Mouse (Mus musculus) C2C12 (cell line): ENCODE measurements around the gene Tiam1. TPM values are rescaled to one million over a fixed set of nuclear protein-coding genes. Genes with fewer than 3 reads are reported as not detected.

Source experiments
- H3K27me3 ChIP-seq: one replicate; pipeline ENCODE4 v1.6.1; 2011; ENCODE audit not compliant: control insufficient read depth, insufficient read depth, insufficient read length
- H3K36me3 ChIP-seq: one replicate; pipeline ENCODE4 v1.6.1; 2011; ENCODE audit not compliant: control insufficient read depth, insufficient read depth
- H3K4me3 ChIP-seq: one replicate; pipeline ENCODE4 v1.5.1; 2011; ENCODE audit warnings: mild to moderate bottlenecking, control low read depth; ENCODE audit not compliant: poor library complexity, insufficient read depth, severe bottlenecking
- H3K79me2 ChIP-seq: one replicate; pipeline ENCODE4 v1.6.1; 2011; ENCODE audit not compliant: control insufficient read depth, insufficient read depth
- H3K79me3 ChIP-seq: one replicate; pipeline ENCODE4 v1.6.1; 2011; ENCODE audit warnings: low read depth, control low read depth
- H3ac ChIP-seq: one replicate; pipeline ENCODE3; 2011; ENCODE audit warnings: low read depth; ENCODE audit not compliant: control insufficient read depth, insufficient read length
- CEBPB ChIP-seq: IDR thresholded peaks from one replicate; pipeline ENCODE4 v1.6.1; 2011; ENCODE audit warnings: low read depth, mild to moderate bottlenecking, control low read depth, moderate library complexity
- CTCF ChIP-seq: IDR thresholded peaks from one replicate; pipeline ENCODE4 v1.5.1; 2011; ENCODE audit not compliant: control insufficient read depth, insufficient read depth, insufficient read length
- FOSL1 ChIP-seq: IDR thresholded peaks from one replicate; pipeline ENCODE4 v1.8.0; 2011; ENCODE audit warnings: mild to moderate bottlenecking, low read length; ENCODE audit not compliant: poor library complexity, insufficient read depth, severe bottlenecking
- MAX ChIP-seq: IDR thresholded peaks from one replicate; pipeline ENCODE4 v1.6.1; 2011; ENCODE audit warnings: mild to moderate bottlenecking, control low read depth
- MYOD1 ChIP-seq: IDR thresholded peaks from one replicate; pipeline ENCODE4 v1.6.1; 2011; ENCODE audit warnings: low read depth; ENCODE audit not compliant: control insufficient read depth, insufficient read length
- MYOG ChIP-seq: IDR thresholded peaks from one replicate; pipeline ENCODE4 v1.6.1; 2011; ENCODE audit not compliant: control insufficient read depth, insufficient read length; ENCODE audit errors: extremely low read depth
- USF1 ChIP-seq: IDR thresholded peaks from one replicate; pipeline ENCODE4 v1.6.1; 2011; ENCODE audit warnings: low read depth, mild to moderate bottlenecking, control low read depth, moderate library complexity
- polyA plus RNA-seq: library from polyadenylated mRNA; unstranded; fragments of >200 nt; fragmentation: generic; extraction: Trizol; gene quantifications from one replicate; pipeline ENCODE4 v1.2.1, GENCODE M21; 2012; ENCODE audit warnings: missing spikeins

Gene Tiam1
- polyA plus RNA-seq, 1 experiment, result 6.9 TPM

GRCm38 (mm10) chr16:90023665-90024010 lies 119.9 kb downstream of the Tiam1 start:
- H3K79me2 ChIP-seq, result no peaks in the 10 kb centered on the region
- no peak for TF ChIP-seq MAX
- no peak for TF ChIP-seq USF1
- no peaks in the 10 kb centered on the region for H3K36me3 ChIP-seq
- no peak overlapping the region for H3ac ChIP-seq
- H3K27me3 ChIP-seq, result no peaks in the 10 kb centered on the region
- no peak overlapping the region for H3K4me3 ChIP-seq
- H3K79me3 ChIP-seq, result no peaks in the 10 kb centered on the region

GRCm38 (mm10) chr16:90022932-90023664 lies 120.5 kb downstream of the Tiam1 start:
- no peak overlapping the region for H3ac ChIP-seq
- no peak overlapping the region for H3K4me3 ChIP-seq
- H3K27me3 ChIP-seq, result no peaks in the 10 kb centered on the region
- H3K36me3 ChIP-seq, result no peaks in the 10 kb centered on the region
- no peaks in the 10 kb centered on the region for H3K79me3 ChIP-seq
- no peak for TF ChIP-seq FOSL1
- no peak for TF ChIP-seq MYOD1
- no peaks in the 10 kb centered on the region for H3K79me2 ChIP-seq

DNA sequence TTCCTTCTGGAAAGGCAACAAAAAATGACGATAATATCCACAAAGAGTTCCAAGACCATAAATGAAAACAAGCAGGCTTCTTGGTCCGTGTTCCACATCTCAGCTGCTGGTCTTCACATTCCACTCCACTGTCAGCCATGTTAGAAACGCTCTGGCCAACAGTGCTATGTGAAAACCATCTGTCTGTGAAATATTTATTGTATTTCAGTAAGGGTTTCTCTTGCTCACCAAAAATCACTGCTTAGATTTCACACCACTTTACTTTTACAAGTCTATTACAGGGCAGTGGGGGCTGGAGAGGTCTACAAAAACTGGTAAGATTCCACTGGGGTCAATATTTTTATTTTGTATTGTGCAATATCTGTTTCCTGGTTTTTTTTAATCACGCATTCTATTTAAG lies 127.5 kb downstream of the Tiam1 start:
- Histone ChIP-seq H3K79me2 (no peaks in the 10 kb centered on the region), H3ac (no peak overlapping the region), H3K4me3 (no peak overlapping the region), H3K36me3 (no peaks in the 10 kb centered on the region), H3K79me3 (no peaks in the 10 kb centered on the region), H3K27me3 (no peaks in the 10 kb centered on the region)
- TF ChIP-seq CTCF (no peak), MYOD1 (no peak), CEBPB (no peak), MAX (no peak), MYOG (no peak), FOSL1 (no peak), USF1 (no peak)

DNA sequence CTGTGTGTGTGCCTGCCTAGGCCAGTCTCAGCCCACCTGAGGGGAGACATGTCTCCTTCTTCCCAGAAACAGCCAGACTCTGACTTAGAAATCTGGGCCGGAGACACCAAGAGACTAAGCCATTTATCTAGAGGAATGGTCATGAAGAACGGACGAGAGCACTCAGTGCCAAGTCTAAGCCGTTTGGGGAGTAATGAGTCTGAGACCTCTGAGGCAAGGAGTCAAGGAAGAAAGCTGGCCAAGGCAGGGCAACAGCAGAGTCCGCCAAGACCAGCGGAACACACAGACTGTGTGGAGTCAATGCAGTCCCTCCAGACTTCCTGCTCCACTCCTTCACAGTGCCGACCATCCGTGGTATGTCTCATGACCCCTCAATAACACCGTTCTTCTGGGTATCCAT lies 129.0 kb downstream of the Tiam1 start:
- no peaks in the 10 kb centered on the region for H3K79me3 ChIP-seq
- no peak overlapping the region for H3K4me3 ChIP-seq
- TF ChIP-seq MYOG, result no peak
- TF ChIP-seq MAX, result no peak
- TF ChIP-seq MYOD1, result no peak
- no peak for TF ChIP-seq CEBPB
- no peak for TF ChIP-seq FOSL1
- no peak for TF ChIP-seq USF1
- TF ChIP-seq CTCF, result no peak
- H3K36me3 ChIP-seq, result no peaks in the 10 kb centered on the region
- H3K27me3 ChIP-seq, result no peaks in the 10 kb centered on the region
- no peak overlapping the region for H3ac ChIP-seq
- no peaks in the 10 kb centered on the region for H3K79me2 ChIP-seq

- Histone ChIP-seq H3K79me3 (no peaks in the 10 kb centered on the region), H3ac (no peak overlapping the region), H3K79me2 (no peaks in the 10 kb centered on the region), H3K4me3 (no peak overlapping the region), H3K36me3 (no peaks in the 10 kb centered on the region), H3K27me3 (no peaks in the 10 kb centered on the region)
- TF ChIP-seq CTCF (no peak), CEBPB (no peak), MYOD1 (no peak), MYOG (no peak), FOSL1 (no peak), MAX (no peak), USF1 (no peak)
Observed at GRCm38 (mm10) chr16:90011521-90012181, 131.9 kb downstream of the Tiam1 start.

DNA sequence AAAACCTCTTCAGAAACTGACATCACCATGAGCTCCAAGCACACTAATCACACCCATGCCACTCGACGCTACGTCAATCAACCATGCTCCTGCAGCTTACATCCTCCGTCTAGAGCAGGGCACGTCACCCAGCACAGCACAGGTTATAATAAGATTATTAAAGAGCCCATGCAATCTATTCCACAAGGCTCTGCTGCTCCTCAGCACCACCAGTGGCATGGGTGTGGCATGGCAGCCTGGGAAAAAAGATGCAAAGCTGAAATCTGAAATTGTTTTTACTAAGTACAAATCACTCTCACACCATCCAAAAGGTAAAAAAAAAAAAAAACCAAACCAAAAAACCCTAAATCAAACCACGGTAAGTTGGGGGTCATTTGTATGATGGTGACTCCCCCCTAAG lies 135.1 kb downstream of the Tiam1 start:
- TF ChIP-seq USF1, result no peak
- TF ChIP-seq FOSL1, result no peak
- no peak for TF ChIP-seq MYOG
- Histone ChIP-seq H3K79me2 (no peaks in the 10 kb centered on the region), H3K4me3 (no peak overlapping the region), H3ac (no peak overlapping the region), H3K36me3 (no peaks in the 10 kb centered on the region), H3K79me3 (no peaks in the 10 kb centered on the region), H3K27me3 (no peaks in the 10 kb centered on the region)
